Mouse (Mus musculus): ENCODE data around the gene Rad51b.

Rad51b gene

GRCm38 (mm10) chr12:79782444-79783117 is 485.5 kb downstream of the Rad51b start:
- no peak for DNase-seq

DNA sequence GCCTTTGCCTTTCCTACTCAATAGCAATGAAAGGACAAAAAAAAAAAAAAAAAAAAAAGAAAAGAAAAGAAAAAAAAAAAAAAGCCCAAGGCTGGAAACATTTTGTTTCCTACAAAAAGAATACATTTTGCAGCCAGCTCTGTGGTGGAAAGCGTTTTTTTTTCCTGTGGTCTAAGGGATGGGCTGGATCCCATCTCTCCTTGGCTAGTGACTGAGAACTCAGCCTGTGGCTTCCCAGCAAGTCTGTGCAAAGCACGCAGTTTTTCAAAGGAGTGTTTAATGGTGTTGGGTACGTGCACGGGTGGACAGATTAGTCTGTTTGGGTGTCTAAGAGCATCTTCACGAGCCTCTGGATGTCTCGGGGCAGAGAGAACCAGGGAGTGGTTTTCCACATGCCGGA is 487.1 kb downstream of the Rad51b start:
- DNase-seq, result no peak

GRCm38 (mm10) chr12:79785691-79786090 is 488.6 kb downstream of the Rad51b start:
- no peak for DNase-seq

- no peak for DNase-seq
Observed at GRCm38 (mm10) chr12:79787538-79787937, 490.5 kb downstream of the Rad51b start.

GRCm38 (mm10) chr12:79788340-79788739 is 491.3 kb downstream of the Rad51b start:
- no peak for DNase-seq

DNA sequence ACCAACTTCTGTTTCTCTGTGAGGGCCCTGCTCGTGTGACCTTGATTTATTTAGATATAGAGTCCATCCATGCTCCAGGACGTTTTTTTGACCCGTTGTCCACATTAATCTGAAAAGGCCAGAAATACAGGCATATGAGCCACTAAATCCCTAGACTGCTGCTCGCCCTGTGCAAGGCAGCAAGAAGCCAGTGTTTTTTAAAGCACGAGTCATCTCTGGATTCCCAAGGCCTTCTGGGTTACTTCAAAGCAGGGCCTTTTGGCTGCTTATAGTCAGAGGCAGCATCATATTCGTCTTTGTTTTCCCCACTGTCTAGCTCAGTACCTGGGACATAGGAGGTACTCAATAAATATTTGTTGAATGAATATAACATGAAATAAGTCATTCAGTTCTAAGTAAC is 492.4 kb downstream of the Rad51b start:
- no peak for DNase-seq

DNA sequence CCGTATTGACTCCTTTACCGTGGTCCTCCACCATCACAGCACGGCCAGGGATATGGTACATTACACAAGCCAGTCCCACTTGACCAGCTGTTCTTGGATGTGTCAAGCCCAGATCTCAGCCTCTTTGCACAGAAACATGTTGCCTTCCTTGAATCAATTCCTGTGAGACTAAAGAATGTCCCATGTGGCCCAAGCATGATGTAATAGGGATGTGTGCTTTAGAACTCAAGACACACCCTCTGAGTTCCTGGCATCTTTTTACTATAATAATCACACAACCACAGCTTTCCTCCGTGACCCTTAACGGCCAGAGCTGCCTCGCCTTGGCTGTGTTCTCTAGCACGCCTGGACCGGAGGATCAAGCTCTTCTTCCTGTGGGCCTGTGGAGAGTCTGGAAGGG is 496.3 kb downstream of the Rad51b start:
- DNase-seq, result peak; percentile 40

DNA sequence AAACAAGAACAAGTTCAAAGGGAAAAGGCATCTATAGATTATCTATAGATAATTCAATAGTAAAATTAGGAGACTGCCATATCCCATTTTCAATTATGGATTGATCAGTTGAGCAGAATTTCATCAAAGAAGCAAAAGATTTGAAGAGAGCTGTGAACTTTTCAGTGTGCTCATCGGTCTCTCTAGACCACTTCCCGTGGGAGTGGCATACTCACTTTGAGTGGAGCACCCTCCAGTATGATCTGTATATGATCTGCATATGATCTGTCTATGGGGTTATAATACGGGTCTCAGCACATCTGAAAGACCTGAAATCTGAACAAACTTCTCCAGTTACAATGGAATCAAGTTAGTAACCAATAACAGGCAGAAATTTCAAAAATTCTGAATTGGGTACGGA is 497.7 kb downstream of the Rad51b start:
- no peak for DNase-seq

DNA sequence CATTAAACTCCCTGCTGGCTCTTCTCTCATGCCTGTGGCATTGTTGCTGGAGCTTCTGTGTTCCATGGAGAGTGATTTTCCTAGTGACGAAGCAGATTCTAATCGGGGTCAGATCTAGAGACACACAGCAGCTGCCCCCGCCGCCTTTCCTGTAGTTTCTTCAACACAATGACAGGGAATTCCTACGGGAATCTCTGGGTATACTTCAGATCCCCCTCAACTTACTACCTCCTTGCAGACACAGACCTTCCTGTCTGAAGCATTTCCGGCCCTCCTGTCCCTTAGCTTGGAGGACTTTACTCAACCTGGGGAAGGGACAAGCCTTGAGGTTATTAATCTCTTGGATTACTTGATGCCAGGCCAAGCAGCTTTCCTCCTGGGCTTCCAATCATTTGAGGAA is 499.2 kb downstream of the Rad51b start:
- no peak for DNase-seq

GRCm38 (mm10) chr12:79796823-79797821 is 500.0 kb downstream of the Rad51b start:
- no peak for DNase-seq

DNA sequence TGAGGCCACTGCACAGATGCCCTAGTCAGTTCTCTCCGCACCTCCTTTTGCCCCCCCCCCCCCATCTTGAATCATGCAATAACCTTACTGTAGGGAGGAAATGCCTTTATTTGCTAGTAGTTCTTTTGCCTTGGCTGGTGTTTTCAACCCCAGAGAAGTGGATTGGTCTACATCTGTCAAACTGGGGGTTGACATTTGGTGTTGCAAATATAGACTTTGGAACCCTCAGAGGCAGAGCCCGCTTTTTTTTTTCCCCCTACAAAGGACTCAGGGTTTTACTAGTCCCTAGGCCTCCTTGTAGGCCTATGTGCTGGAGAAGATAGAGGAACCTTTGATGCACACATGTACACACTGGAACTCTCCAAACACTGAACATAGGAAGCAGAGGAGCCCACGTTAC is 501.4 kb downstream of the Rad51b start:
- no peak for DNase-seq

DNA sequence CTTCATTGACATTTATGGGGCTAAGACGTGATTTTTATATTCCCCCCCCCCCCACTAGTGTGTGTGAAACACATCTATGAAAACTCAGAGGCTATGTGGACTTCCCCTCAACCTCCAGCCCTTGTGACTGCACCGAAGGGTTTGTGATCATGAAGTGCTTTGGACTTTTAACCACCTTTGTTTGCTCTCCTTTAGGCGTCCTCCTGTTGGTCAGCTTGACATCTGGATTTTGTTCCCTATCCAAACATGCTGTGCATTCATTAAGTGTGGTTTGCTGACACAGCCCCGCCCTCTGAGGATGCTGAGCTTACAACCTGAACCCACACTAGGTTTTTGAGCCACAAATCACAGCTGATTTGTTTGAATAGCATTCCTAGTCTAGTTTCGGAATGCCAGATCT is 502.3 kb downstream of the Rad51b start:
- no peak for DNase-seq

- no peak for DNase-seq
Observed at GRCm38 (mm10) chr12:79803670-79804069, 506.6 kb downstream of the Rad51b start.

DNA sequence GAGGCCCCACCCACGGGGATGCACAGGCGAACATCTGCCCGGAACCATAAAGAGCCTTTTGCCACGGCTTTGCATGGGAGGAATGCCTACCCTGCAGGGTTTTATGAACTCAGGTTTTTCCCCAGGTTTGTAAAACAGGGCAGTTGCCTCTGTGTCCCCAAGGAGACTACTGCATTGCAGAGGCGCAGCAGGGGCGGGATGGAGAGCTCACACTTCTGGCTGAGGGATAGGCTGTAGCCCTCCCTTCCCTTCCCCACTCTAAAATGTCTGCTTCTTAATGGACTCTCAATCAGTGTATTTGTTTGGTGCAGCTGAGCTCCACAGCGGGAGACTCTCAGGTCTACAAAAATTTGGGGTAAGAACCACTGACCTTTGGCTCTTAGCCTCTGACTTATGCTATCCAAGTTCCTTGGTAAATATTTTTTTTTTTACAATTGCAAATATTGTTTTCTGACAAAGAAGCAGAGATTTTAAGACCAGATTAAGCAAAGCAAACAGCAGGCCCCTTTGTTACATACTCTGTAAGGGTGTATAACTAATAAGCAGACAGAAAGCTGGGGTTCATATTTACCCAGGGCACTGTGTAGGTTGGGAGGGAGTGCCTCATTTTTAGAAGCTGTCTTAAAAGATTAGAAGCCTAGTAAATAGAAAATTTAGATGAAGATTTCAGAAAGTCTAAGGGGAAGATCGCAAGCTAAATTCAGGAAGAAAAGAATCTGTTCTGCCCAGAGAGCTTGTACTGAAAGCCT is 507.9 kb downstream of the Rad51b start:
- no peak for DNase-seq

- DNase-seq, result no peak
Observed at GRCm38 (mm10) chr12:79806990-79807389, 509.9 kb downstream of the Rad51b start.

GRCm38 (mm10) chr12:79807410-79807847 is 510.3 kb downstream of the Rad51b start:
- no peak for DNase-seq

DNA sequence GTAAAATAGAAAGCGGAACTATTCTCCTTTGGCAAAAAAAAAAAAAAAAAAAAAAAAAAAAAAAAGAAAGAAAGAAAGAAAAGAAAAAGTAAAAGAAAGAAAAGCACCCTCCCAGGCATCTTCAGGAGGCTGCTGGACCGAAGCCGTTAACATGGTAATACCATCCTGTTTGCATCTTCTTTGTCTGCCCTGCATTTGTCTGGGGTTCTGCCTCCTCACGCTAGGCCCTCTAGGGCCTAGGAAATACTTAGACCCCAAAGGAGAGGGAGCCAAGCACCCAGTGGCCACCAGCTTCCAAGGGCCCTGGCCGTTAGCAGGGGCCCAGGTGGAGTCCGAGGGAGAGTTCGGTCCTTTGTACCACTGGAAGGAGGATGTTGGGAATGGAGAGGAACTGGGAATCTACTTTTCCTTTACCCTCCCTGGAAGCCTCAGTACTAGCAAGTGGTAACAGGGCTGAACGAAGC is 510.9 kb downstream of the Rad51b start:
- DNase-seq, result no peak

DNA sequence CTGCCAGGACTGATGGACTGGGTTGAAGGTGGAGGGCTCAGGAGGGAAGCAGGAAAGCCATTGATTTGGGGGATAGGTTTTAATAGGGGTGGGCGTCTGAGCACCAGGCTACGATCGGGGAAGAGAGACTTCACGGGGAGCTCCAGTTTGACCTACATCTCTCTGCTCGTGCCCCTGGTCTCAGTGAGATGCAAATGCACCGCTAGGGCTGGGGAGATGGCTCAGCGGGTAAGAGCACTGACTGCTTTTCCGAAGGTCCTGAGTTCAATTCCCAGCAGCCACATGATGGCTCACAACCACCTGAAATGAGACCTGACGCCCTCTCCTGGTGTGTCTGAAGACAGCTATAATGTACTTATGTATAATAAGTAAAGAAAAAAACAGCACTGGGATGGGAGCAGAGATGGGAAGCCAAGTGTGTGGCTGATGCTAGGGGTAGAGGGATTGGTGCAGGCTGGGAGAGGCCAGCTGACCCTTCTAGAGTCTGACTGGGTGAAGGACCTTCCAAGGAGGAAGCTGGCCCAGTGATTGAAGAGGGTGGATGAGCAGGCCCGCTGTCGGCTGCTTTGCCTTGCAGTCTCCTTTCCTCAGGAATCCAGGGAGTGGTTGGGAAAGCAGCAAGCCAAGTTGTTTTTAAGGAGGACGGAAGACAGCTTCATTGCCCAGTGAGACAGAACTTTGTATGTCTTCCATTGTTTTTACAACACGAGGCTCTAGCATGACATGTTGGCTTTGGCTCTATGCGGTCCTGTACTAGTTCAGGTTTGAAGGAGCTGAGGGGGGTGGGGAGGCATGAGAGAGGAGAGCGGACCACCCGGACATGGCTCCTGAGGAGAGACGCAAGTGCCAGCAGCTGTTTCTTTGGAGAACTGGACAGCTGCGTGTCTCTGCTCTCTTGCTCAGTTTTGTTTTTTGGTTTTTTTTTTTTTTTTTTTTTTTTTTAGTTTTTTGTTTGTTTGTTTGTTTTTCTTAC is 511.6 kb downstream of the Rad51b start:
- DNase-seq, result no peak

DNA sequence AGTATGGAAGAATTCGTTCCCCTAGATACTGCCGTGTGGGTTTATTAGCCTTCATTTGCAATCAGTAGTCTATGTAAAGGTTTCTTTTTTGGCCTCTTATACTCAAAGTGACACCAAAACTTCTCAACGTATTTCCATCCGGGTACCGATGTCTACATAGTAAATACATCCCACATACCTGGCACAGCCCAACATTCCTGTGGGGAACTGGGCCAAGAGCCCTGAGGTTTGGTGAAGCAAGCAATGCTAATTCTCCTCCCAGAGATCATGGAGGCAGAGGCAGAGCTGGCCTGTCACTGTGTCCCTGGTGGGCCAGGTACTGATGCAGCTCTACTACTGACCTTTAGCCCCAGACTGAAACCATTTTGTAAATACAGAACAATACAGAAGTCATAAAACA is 512.4 kb downstream of the Rad51b start:
- DNase-seq, result no peak

GRCm38 (mm10) chr12:79812422-79812821 is 515.3 kb downstream of the Rad51b start:
- DNase-seq, result no peak

DNA sequence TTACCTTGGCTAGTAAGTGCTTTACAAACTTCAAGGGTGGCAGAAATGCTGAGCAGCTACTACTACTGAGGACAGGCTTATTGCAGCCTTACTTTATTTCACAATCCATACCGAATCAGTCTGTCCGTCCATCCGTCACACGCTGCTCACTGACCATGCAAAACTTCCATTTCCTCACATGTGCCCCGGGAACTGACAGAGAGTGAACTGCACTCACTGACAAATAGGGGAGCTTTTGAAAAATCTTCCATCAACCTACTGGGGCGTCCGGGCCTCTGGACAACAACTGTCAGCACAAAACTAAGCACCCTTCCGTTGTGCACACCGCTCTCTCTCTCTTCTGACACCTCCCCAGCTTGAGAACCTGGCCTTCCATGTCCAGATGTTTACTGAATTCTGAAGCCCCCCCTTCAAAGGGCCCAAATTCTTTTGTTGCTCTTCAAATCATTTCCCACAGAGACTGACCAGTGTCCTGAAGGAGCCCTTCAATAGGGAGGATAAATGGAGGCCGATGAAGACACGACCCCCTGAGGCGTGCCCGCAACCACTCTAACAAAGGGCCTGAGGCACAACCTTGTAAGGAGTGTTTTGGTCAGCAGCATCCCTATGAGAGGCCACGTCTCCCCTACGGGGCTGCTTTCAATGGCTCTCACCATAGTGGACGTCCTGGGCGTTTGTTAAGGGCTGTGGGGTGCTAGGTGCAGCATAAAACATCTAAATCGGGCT is 515.9 kb downstream of the Rad51b start:
- DNase-seq, result no peak
